In the genomic region with DNA sequence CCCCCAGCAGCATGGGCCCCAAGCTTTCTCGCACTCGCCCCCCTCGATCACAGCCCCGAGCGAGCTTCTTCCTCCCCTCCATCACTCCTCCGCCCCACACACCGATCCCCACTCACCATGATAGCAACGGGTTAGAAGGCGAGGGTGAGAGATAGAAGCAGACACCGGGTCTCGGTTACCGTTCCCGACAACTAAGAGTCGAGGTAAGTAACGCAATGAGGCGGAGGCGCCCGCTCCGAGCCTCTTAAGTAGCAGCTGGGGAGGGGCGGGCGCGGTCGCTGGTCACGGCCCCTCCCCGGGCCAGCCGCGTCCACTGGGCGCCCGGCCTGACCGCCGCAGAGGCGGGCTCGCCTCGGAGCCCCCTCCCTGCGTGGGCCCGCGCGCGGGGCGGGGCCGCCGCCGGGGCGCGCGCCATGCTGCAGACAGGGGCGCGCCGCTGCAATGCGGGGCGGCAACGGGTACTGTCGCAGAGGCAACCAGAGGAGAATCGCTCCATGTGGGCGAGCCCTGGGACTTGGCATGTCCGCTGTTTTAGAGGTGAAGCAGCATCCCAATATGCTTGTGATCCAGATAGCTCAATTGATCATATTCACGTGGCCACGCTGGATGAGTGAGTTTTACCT, we compare ENCODE assay signal across 1 mouse cellular context.
A peak's percentile ranks its signal among the peaks of the same experiment; 100 is the strongest.
TF ChIP-seq lines count a peak whose summit lies in the region.

A gene (minus strand): TSS at position 349 of the 623 bp plus-strand sequence.

TF ChIP-seq in MEL, 35 proteins besides CTCF, POLR2A, EP300 and RAD21 (continued from another document):
- peak; percentile 89; the same call in 1 of the 2 replicates for TF ChIP-seq POLR2AphosphoS5 (IDR thresholded peaks at IDR 0.05; ENCODE audit: borderline replicate concordance, low read depth, low read length)
- no peak for TF ChIP-seq BHLHE40 (IDR thresholded peaks at IDR 0.05; ENCODE audit: borderline replicate concordance, low read depth, low read length)
- TF ChIP-seq TBP (IDR thresholded peaks at IDR 0.05; ENCODE audit: low read depth, low read length): peak; percentile 97
- TF ChIP-seq UBTF (IDR thresholded peaks at IDR 0.05; ENCODE audit: borderline replicate concordance, insufficient read depth, low read depth, low read length): 0 out of 2 replicates have a peak, but pooled peaks have one; percentile 12
- no peak for TF ChIP-seq MYB (IDR thresholded peaks at IDR 0.05; ENCODE audit: low read depth, low read length)
- TF ChIP-seq JUND (IDR thresholded peaks at IDR 0.05; ENCODE audit: low read depth, low read length): no peak
- TF ChIP-seq NELFE (IDR thresholded peaks at IDR 0.05; ENCODE audit: low read depth, low read length): peak; percentile 100
- no peak for TF ChIP-seq ZNF384 (IDR thresholded peaks at IDR 0.05; ENCODE audit: low read depth, low read length)
- no peak for TF ChIP-seq MAFK (IDR thresholded peaks at IDR 0.05; ENCODE audit: borderline replicate concordance, low read depth, low read length)
- TF ChIP-seq HCFC1 (IDR thresholded peaks at IDR 0.05; ENCODE audit: low read depth, low read length): no peak; the same call in none of the 2 replicates
- peak; percentile 86 for TF ChIP-seq MAX (IDR thresholded peaks at IDR 0.05; ENCODE audit: low read length)
- TF ChIP-seq MEF2A (IDR thresholded peaks at IDR 0.05; ENCODE audit: extremely low read depth, insufficient replicate concordance, low read depth, low read length, poor library complexity, severe bottlenecking): no peak
